Mouse (Mus musculus): ENCODE results near the gene Dnajc10. TPM values are rescaled to one million over a fixed set of nuclear protein-coding genes. Genes with fewer than 3 reads are reported as not detected.
A peak's percentile ranks its signal among the peaks of the same experiment; 100 is the strongest.

Gene Dnajc10
- polyA plus RNA-seq, 1 experiment from 2014 or later, result 80.3 TPM

- no peaks in the 10 kb centered on the region for H3K4me1 ChIP-seq
- H3K27me3 ChIP-seq (replicated peaks; ENCODE audit: low read depth, poor library complexity, severe bottlenecking), result no peaks in the 10 kb centered on the region; the same call in 1 of the 2 replicates
- WGBS, result 93% methylated on average over 3 of the region's 3 CpGs
- H3K36me3 ChIP-seq (replicated peaks), result no peaks in the 10 kb centered on the region
- H3K4me3 ChIP-seq, result no peak overlapping the region
- no peak overlapping the region for H3K27ac ChIP-seq (replicated peaks)
- DNase-seq (ENCODE audit: low spot score), result no peak
- no peaks in the 10 kb centered on the region for H3K9me3 ChIP-seq
These were observed 7.6 kb upstream of the Dnajc10 start for GRCm38 (mm10) chr2:80307701-80308100.

GRCm38 (mm10) chr2:80309775-80310174, 5.5 kb upstream of the Dnajc10 start:
- Histone ChIP-seq H3K4me3 (no peak overlapping the region), H3K9me3 (no peaks in the 10 kb centered on the region), H3K4me1 (peaks cover 2% of the 10 kb centered on the region), H3K27ac (replicated peaks) (no peak overlapping the region), H3K27me3 (replicated peaks; ENCODE audit: low read depth, poor library complexity, severe bottlenecking) (no peaks in the 10 kb centered on the region; the same call in 1 of the 2 replicates), H3K36me3 (replicated peaks) (no peaks in the 10 kb centered on the region)
- WGBS, result 80% methylated on average over 4 of the region's 4 CpGs
- no peak for DNase-seq (ENCODE audit: low spot score)

- 81% methylated on average over 4 of the region's 4 CpGs for WGBS
- H3K4me1 ChIP-seq, result peaks cover 5% of the 10 kb centered on the region
- no peaks in the 10 kb centered on the region; the same call in 1 of the 2 replicates for H3K27me3 ChIP-seq (replicated peaks; ENCODE audit: low read depth, poor library complexity, severe bottlenecking)
- no peaks in the 10 kb centered on the region for H3K36me3 ChIP-seq (replicated peaks)
- H3K4me3 ChIP-seq, result no peak overlapping the region
- no peak for DNase-seq (ENCODE audit: low spot score)
- H3K9me3 ChIP-seq, result no peaks in the 10 kb centered on the region
- H3K27ac ChIP-seq (replicated peaks), result no peak overlapping the region
These were observed 4.5 kb upstream of the Dnajc10 start for GRCm38 (mm10) chr2:80310772-80311171.

GRCm38 (mm10) chr2:80311350-80311749, 3.9 kb upstream of the Dnajc10 start:
- no peak overlapping the region for H3K27ac ChIP-seq (replicated peaks)
- DNase-seq (ENCODE audit: low spot score), result no peak
- no peaks in the 10 kb centered on the region for H3K9me3 ChIP-seq
- H3K4me1 ChIP-seq, result peaks cover 8% of the 10 kb centered on the region
- H3K27me3 ChIP-seq (replicated peaks; ENCODE audit: low read depth, poor library complexity, severe bottlenecking), result no peaks in the 10 kb centered on the region; the same call in 1 of the 2 replicates
- no peaks in the 10 kb centered on the region for H3K36me3 ChIP-seq (replicated peaks)
- WGBS, result 56% methylated on average over 4 of the region's 4 CpGs
- H3K4me3 ChIP-seq, result no peak overlapping the region

- no peaks in the 10 kb centered on the region; the same call in 1 of the 2 replicates for H3K27me3 ChIP-seq (replicated peaks; ENCODE audit: low read depth, poor library complexity, severe bottlenecking)
- no peak for DNase-seq (ENCODE audit: low spot score)
- peaks cover 16% of the 10 kb centered on the region for H3K36me3 ChIP-seq (replicated peaks)
- 75% methylated on average over 1 of the region's 1 CpGs for WGBS
- H3K4me1 ChIP-seq, result peaks cover 15% of the 10 kb centered on the region
- H3K27ac ChIP-seq (replicated peaks), result no peak overlapping the region
- no peaks in the 10 kb centered on the region for H3K9me3 ChIP-seq
- no peak overlapping the region for H3K4me3 ChIP-seq
These were observed 1.1 kb upstream of the Dnajc10 start for GRCm38 (mm10) chr2:80314201-80314600.

- no peak for DNase-seq (ENCODE audit: low spot score)
- WGBS, result 60% methylated on average over 7 of the region's 7 CpGs
- Histone ChIP-seq H3K36me3 (replicated peaks) (peaks cover 22% of the 10 kb centered on the region), H3K4me3 (peak overlapping the region; percentile 84), H3K27me3 (replicated peaks; ENCODE audit: low read depth, poor library complexity, severe bottlenecking) (no peaks in the 10 kb centered on the region; the same call in 1 of the 2 replicates), H3K9me3 (no peaks in the 10 kb centered on the region), H3K27ac (replicated peaks) (peak overlapping the region; percentile 99), H3K4me1 (peaks cover 15% of the 10 kb centered on the region)
These were observed 418 bp upstream of the Dnajc10 start for GRCm38 (mm10) chr2:80314854-80315241.

GRCm38 (mm10) chr2:80322878-80323277, 7.6 kb downstream of the Dnajc10 start:
- no peaks in the 10 kb centered on the region for H3K9me3 ChIP-seq
- no peaks in the 10 kb centered on the region for H3K27me3 ChIP-seq (replicated peaks; ENCODE audit: low read depth, poor library complexity, severe bottlenecking)
- 94% methylated on average over 4 of the region's 4 CpGs for WGBS

GRCm38 (mm10) chr2:80325779-80326178, 10.5 kb downstream of the Dnajc10 start:
- Histone ChIP-seq H3K36me3 (replicated peaks) (peaks cover 96% of the 10 kb centered on the region), H3K27me3 (replicated peaks; ENCODE audit: low read depth, poor library complexity, severe bottlenecking) (no peaks in the 10 kb centered on the region), H3K4me1 (no peaks in the 10 kb centered on the region), H3K4me3 (no peak overlapping the region), H3K27ac (replicated peaks) (no peak overlapping the region), H3K9me3 (no peaks in the 10 kb centered on the region)
- 90% methylated on average over 2 of the region's 2 CpGs for WGBS
- DNase-seq (ENCODE audit: low spot score), result no peak

More at GRCm38 (mm10) chr2:80322878-80323277, 7.6 kb downstream of the Dnajc10 start:
- Histone ChIP-seq H3K4me3 (no peak overlapping the region), H3K4me1 (no peaks in the 10 kb centered on the region), H3K36me3 (replicated peaks) (peaks cover 95% of the 10 kb centered on the region), H3K27ac (replicated peaks) (no peak overlapping the region)
- no peak for DNase-seq (ENCODE audit: low spot score)

GRCm38 (mm10) chr2:80327272-80327671, 12.0 kb downstream of the Dnajc10 start:
- 94% methylated on average over 6 of the region's 6 CpGs for WGBS
- no peaks in the 10 kb centered on the region for H3K4me1 ChIP-seq
- no peaks in the 10 kb centered on the region for H3K9me3 ChIP-seq
- no peaks in the 10 kb centered on the region for H3K27me3 ChIP-seq (replicated peaks; ENCODE audit: low read depth, poor library complexity, severe bottlenecking)
- no peak overlapping the region for H3K27ac ChIP-seq (replicated peaks)
- H3K4me3 ChIP-seq, result no peak overlapping the region
- peaks cover 94% of the 10 kb centered on the region for H3K36me3 ChIP-seq (replicated peaks)
- no peak for DNase-seq (ENCODE audit: low spot score)

GRCm38 (mm10) chr2:80328961-80329653, 13.8 kb downstream of the Dnajc10 start:
- Histone ChIP-seq H3K27me3 (replicated peaks; ENCODE audit: low read depth, poor library complexity, severe bottlenecking) (no peaks in the 10 kb centered on the region), H3K27ac (replicated peaks) (no peak overlapping the region), H3K9me3 (no peaks in the 10 kb centered on the region), H3K36me3 (replicated peaks) (peaks cover 94% of the 10 kb centered on the region), H3K4me3 (no peak overlapping the region), H3K4me1 (no peaks in the 10 kb centered on the region)
- 92% methylated on average over 7 of the region's 7 CpGs for WGBS
- DNase-seq (ENCODE audit: low spot score), result no peak

GRCm38 (mm10) chr2:80340537-80340936, 25.3 kb downstream of the Dnajc10 start:
- Histone ChIP-seq H3K4me3 (no peak overlapping the region), H3K4me1 (no peaks in the 10 kb centered on the region), H3K27me3 (replicated peaks; ENCODE audit: low read depth, poor library complexity, severe bottlenecking) (no peaks in the 10 kb centered on the region), H3K27ac (replicated peaks) (no peak overlapping the region), H3K36me3 (replicated peaks) (peaks cover 99% of the 10 kb centered on the region), H3K9me3 (no peaks in the 10 kb centered on the region)
- WGBS, result 96% methylated on average over 9 of the region's 9 CpGs
- no peak for DNase-seq (ENCODE audit: low spot score)

- H3K27ac ChIP-seq (replicated peaks), result no peak overlapping the region
- peaks cover 53% of the 10 kb centered on the region for H3K36me3 ChIP-seq (replicated peaks)
- no peak overlapping the region for H3K4me3 ChIP-seq
- H3K4me1 ChIP-seq, result peaks cover 4% of the 10 kb centered on the region; the same call in 1 of the 2 replicates
- H3K27me3 ChIP-seq (replicated peaks; ENCODE audit: low read depth, poor library complexity, severe bottlenecking), result no peaks in the 10 kb centered on the region
- DNase-seq (ENCODE audit: low spot score), result no peak
- 86% methylated on average over 4 of the region's 4 CpGs for WGBS
- H3K9me3 ChIP-seq, result no peaks in the 10 kb centered on the region
These were observed 39.3 kb downstream of the Dnajc10 start for GRCm38 (mm10) chr2:80354531-80354930.

- peaks cover 32% of the 10 kb centered on the region for H3K36me3 ChIP-seq (replicated peaks)
- no peak overlapping the region for H3K27ac ChIP-seq (replicated peaks)
- WGBS, result 61% methylated on average over 8 of the region's 8 CpGs
- no peaks in the 10 kb centered on the region for H3K9me3 ChIP-seq
- H3K4me1 ChIP-seq, result peaks cover 4% of the 10 kb centered on the region; the same call in 1 of the 2 replicates
- peak; percentile 48 for DNase-seq (ENCODE audit: low spot score)
- no peak overlapping the region for H3K4me3 ChIP-seq
- no peaks in the 10 kb centered on the region for H3K27me3 ChIP-seq (replicated peaks; ENCODE audit: low read depth, poor library complexity, severe bottlenecking)
These were observed 41.5 kb downstream of the Dnajc10 start for GRCm38 (mm10) chr2:80356656-80357231.
